Mouse (Mus musculus) forebrain, embryonic 10.5 days (tissue): Measurements from ENCODE around the gene Rras. TPM values are rescaled to one million over a fixed set of nuclear protein-coding genes. Genes with fewer than 3 reads are reported as not detected.
"Not testable (repeated sequence)": the region's sequence is repeated elsewhere in the genome, so short reads cannot be mapped to it uniquely, and the experiment has no call there.

Experiments
- DNase-seq: peaks from one replicate; pipeline ENCODE4 v3.0.0-alpha.2; 2017; ENCODE audit warnings: low spot score; ENCODE audit errors: extremely low spot score
- H3K27ac ChIP-seq: fragments of 300-500 bp; sonication (generic); 2 replicates; pipeline ENCODE4 v1.5.1; 2016; ENCODE audit warnings: mild to moderate bottlenecking
- H3K27me3 ChIP-seq: fragments of 300-500 bp; sonication (generic); 2 replicates; pipeline ENCODE4 v1.6.1; 2016; ENCODE audit warnings: mild to moderate bottlenecking; ENCODE audit not compliant: poor library complexity, severe bottlenecking
- H3K36me3 ChIP-seq: fragments of 300-500 bp; sonication (generic); replicated peaks from 2 replicates; pipeline ENCODE4 v1.6.1; 2016; ENCODE audit warnings: mild to moderate bottlenecking, moderate library complexity
- H3K4me1 ChIP-seq: fragments of 300-500 bp; sonication (generic); 2 replicates; pipeline ENCODE4 v1.6.1; 2016
- H3K4me3 ChIP-seq: fragments of 300-500 bp; sonication (generic); 2 replicates; pipeline ENCODE4 v1.5.1; 2016; ENCODE audit warnings: mild to moderate bottlenecking, moderate library complexity
- H3K9me3 ChIP-seq: fragments of 300-500 bp; sonication (generic); 2 replicates; pipeline ENCODE4 v1.6.1; 2016; ENCODE audit warnings: mild to moderate bottlenecking, moderate library complexity
- WGBS: fragments of 180-500 bp; shearing (Covaris S2); methylation state at CpG from one replicate; pipeline ENCODE4 v1.1.7; 2016; 5-methylcytosine and 5-hydroxymethylcytosine counted together
- polyA plus RNA-seq: library from polyadenylated mRNA; unstranded; fragments of >200 nt; fragmentation: Nextera tagmentation; extraction: Ambion mirVana; gene quantifications from 2 replicates; pipeline ENCODE4 v1.2.1, GENCODE M21; 2016

The Rras gene
- polyA plus RNA-seq, 1 experiment from 2014 or later: 15.0 TPM

- Histone ChIP-seq H3K27ac (no peak overlapping the region), H3K36me3 (no peaks in the 10 kb centered on the region; the same call in 1 of the 2 replicates), H3K4me3 (peak overlapping the region; percentile 11; the same call in 1 of the 2 replicates), H3K4me1 (peaks cover 45% of the 10 kb centered on the region), H3K9me3 (no peaks in the 10 kb centered on the region), H3K27me3 (peaks cover 27% of the 10 kb centered on the region)
- whole genome bisulfite sequencing: 41% methylated on average over 8 of the region's 8 CpGs
- DNase-seq: no peak
Observed at GRCm38 (mm10) chr7:45019031-45019571, 1.3 kb downstream of the Rras start.

- H3K4me3 ChIP-seq: no peak overlapping the region
- no peak for DNase-seq
Observed at GRCm38 (mm10) chr7:45020225-45020624, 2.5 kb downstream of the Rras start.

GRCm38 (mm10) chr7:45023711-45024110 lies 6.0 kb downstream of the Rras start:
- H3K4me1 ChIP-seq: peaks cover 19% of the 10 kb centered on the region
- H3K4me3 ChIP-seq, H3K27ac ChIP-seq, H3K9me3 ChIP-seq, DNase-seq: not testable (repeated sequence)
- H3K36me3 ChIP-seq: peaks cover 26% of the 10 kb centered on the region
- 83% methylated on average over 5 of the region's 5 CpGs for WGBS
- H3K27me3 ChIP-seq: peaks cover 20% of the 10 kb centered on the region

More at GRCm38 (mm10) chr7:45020225-45020624, 2.5 kb downstream of the Rras start:
- Histone ChIP-seq H3K4me1 (peaks cover 34% of the 10 kb centered on the region), H3K36me3 (0 out of 2 replicates have a peak, but pooled peaks cover 2% of the 10 kb centered on the region), H3K27ac (no peak overlapping the region), H3K9me3 (no peaks in the 10 kb centered on the region), H3K27me3 (peaks cover 27% of the 10 kb centered on the region)
- 82% methylated on average over 9 of the region's 9 CpGs for WGBS

GRCm38 (mm10) chr7:45024281-45025248 lies 6.8 kb downstream of the Rras start:
- Histone ChIP-seq H3K27ac (no peak overlapping the region), H3K9me3 (no peaks in the 10 kb centered on the region), H3K4me3 (no peak overlapping the region), H3K27me3 (peaks cover 12% of the 10 kb centered on the region), H3K4me1 (peaks cover 10% of the 10 kb centered on the region), H3K36me3 (peaks cover 34% of the 10 kb centered on the region)
- DNase-seq: no peak
- WGBS: 90% methylated on average over 15 of the region's 15 CpGs

GRCm38 (mm10) chr7:45025601-45026220 lies 8.0 kb downstream of the Rras start:
- Histone ChIP-seq H3K36me3 (peaks cover 46% of the 10 kb centered on the region), H3K27me3 (0 out of 2 replicates have a peak, but pooled peaks cover under 1% of the 10 kb centered on the region), H3K4me3 (no peak overlapping the region), H3K27ac (no peak overlapping the region), H3K9me3 (no peaks in the 10 kb centered on the region), H3K4me1 (0 out of 2 replicates have a peak, but pooled peaks cover 6% of the 10 kb centered on the region)
- no peak for DNase-seq
- 81% methylated on average over 8 of the region's 8 CpGs for WGBS

GRCm38 (mm10) chr7:45026256-45026655 lies 8.5 kb downstream of the Rras start:
- Histone ChIP-seq H3K36me3 (peaks cover 51% of the 10 kb centered on the region), H3K27me3 (no peaks in the 10 kb centered on the region), H3K4me1 (0 out of 2 replicates have a peak, but pooled peaks cover 6% of the 10 kb centered on the region), H3K4me3 (no peak overlapping the region), H3K9me3 (no peaks in the 10 kb centered on the region), H3K27ac (no peak overlapping the region)
- no peak for DNase-seq
- 70% methylated on average over 2 of the region's 2 CpGs for WGBS

- Histone ChIP-seq H3K4me3 (0 out of 2 replicates have a peak overlapping the region, but pooled peaks have one; percentile 9), H3K36me3 (peaks cover 66% of the 10 kb centered on the region), H3K4me1 (0 out of 2 replicates have a peak, but pooled peaks cover 6% of the 10 kb centered on the region), H3K27me3 (no peaks in the 10 kb centered on the region), H3K27ac (no peak overlapping the region), H3K9me3 (no peaks in the 10 kb centered on the region)
- WGBS: 95% methylated on average over 9 of the region's 9 CpGs
- DNase-seq: no peak
Observed at GRCm38 (mm10) chr7:45027761-45028160, 10.0 kb downstream of the Rras start.

- no peak for DNase-seq
- H3K27ac ChIP-seq: no peak overlapping the region
- H3K4me1 ChIP-seq: 0 out of 2 replicates have a peak, but pooled peaks cover 6% of the 10 kb centered on the region
- no peaks in the 10 kb centered on the region for H3K27me3 ChIP-seq
- peaks cover 72% of the 10 kb centered on the region for H3K36me3 ChIP-seq
- H3K9me3 ChIP-seq: no peaks in the 10 kb centered on the region
- 93% methylated on average over 11 of the region's 11 CpGs for WGBS
- H3K4me3 ChIP-seq: no peak overlapping the region
Observed at GRCm38 (mm10) chr7:45028351-45028750, 10.6 kb downstream of the Rras start.

GRCm38 (mm10) chr7:45029995-45030394 lies 12.2 kb downstream of the Rras start:
- H3K36me3 ChIP-seq: peaks cover 86% of the 10 kb centered on the region
- no peak overlapping the region for H3K27ac ChIP-seq
- H3K4me3 ChIP-seq: no peak overlapping the region
- H3K9me3 ChIP-seq: no peaks in the 10 kb centered on the region
- H3K4me1 ChIP-seq: 0 out of 2 replicates have a peak, but pooled peaks cover 6% of the 10 kb centered on the region
- 93% methylated on average over 6 of the region's 6 CpGs for WGBS
- H3K27me3 ChIP-seq: no peaks in the 10 kb centered on the region
- DNase-seq: no peak

GRCm38 (mm10) chr7:45030857-45031256 lies 13.1 kb downstream of the Rras start:
- DNase-seq: no peak
- Histone ChIP-seq H3K4me3 (no peak overlapping the region), H3K4me1 (0 out of 2 replicates have a peak, but pooled peaks cover 6% of the 10 kb centered on the region), H3K9me3 (no peaks in the 10 kb centered on the region), H3K36me3 (peaks cover 95% of the 10 kb centered on the region), H3K27ac (no peak overlapping the region), H3K27me3 (no peaks in the 10 kb centered on the region)
- WGBS: 96% methylated on average over 8 of the region's 8 CpGs

- 94% methylated on average over 19 of the region's 19 CpGs for WGBS
- no peaks in the 10 kb centered on the region for H3K4me1 ChIP-seq
- DNase-seq: no peak
- no peaks in the 10 kb centered on the region for H3K27me3 ChIP-seq
- H3K4me3 ChIP-seq: no peak overlapping the region
- no peak overlapping the region for H3K27ac ChIP-seq
- peaks cover 100% of the 10 kb centered on the region for H3K36me3 ChIP-seq
- no peaks in the 10 kb centered on the region for H3K9me3 ChIP-seq
Observed at GRCm38 (mm10) chr7:45033722-45034359, 16.1 kb downstream of the Rras start.

GRCm38 (mm10) chr7:45035631-45036030 lies 17.9 kb downstream of the Rras start:
- 95% methylated on average over 3 of the region's 3 CpGs for WGBS
- no peak for DNase-seq
- H3K4me3 ChIP-seq: no peak overlapping the region
- peaks cover 100% of the 10 kb centered on the region for H3K36me3 ChIP-seq
- no peak overlapping the region for H3K27ac ChIP-seq
- H3K27me3 ChIP-seq: no peaks in the 10 kb centered on the region
- no peaks in the 10 kb centered on the region for H3K4me1 ChIP-seq
- H3K9me3 ChIP-seq: no peaks in the 10 kb centered on the region
